Mouse (Mus musculus) MEL (cell line): Measurements from ENCODE around the gene Rragb. TPM values are rescaled to one million over a fixed set of nuclear protein-coding genes. Genes with fewer than 3 reads are reported as not detected.

Source experiments
- DNase-seq: peaks from one replicate; pipeline ENCODE4 v3.0.0; 2011; ENCODE audit warnings: low read depth, low spot score
- H3K27ac ChIP-seq: 2 replicates; pipeline ENCODE4 v1.5.1; 2012; ENCODE audit warnings: low read depth, mild to moderate bottlenecking, control low read depth, low read length, moderate library complexity; ENCODE audit not compliant: control insufficient read depth
- H3K27me3 ChIP-seq, 2 experiments: fragments of 150-350 bp in 1 of 2; sonication (generic) in 1 of 2; 2 replicates each; pipeline ENCODE4 v1.6.1; 2012; ENCODE audit warnings: low read length in 2 of 2, mild to moderate bottlenecking in 2 of 2, improper control_type of control experiment in 1 of 2, moderate library complexity in 1 of 2; ENCODE audit not compliant: insufficient read depth in 2 of 2, control insufficient read depth in 1 of 2
- H3K36me3 ChIP-seq, 2 experiments: 2 replicates each; pipeline ENCODE4 v1.6.1; 2012 to 2014; ENCODE audit warnings: low read length in 2 of 2, improper control_type of control experiment in 1 of 2, inconsistent platforms in 1 of 2, mild to moderate bottlenecking in 1 of 2; ENCODE audit not compliant: insufficient read depth in 2 of 2, control insufficient read depth in 1 of 2
- H3K4me1 ChIP-seq, 2 experiments: fragments of 150-350 bp in 1 of 2; sonication (generic) in 1 of 2; 2 replicates each; pipeline ENCODE4 v1.6.1; 2012; ENCODE audit warnings: low read length in 2 of 2, improper control_type of control experiment in 1 of 2, mild to moderate bottlenecking in 1 of 2; ENCODE audit not compliant: insufficient read depth in 2 of 2, control insufficient read depth in 1 of 2
- H3K4me3 ChIP-seq, 2 experiments: fragments of 150-350 bp in 1 of 2; sonication (generic) in 1 of 2; 2 replicates each; pipeline ENCODE4 v1.5.1; 2012; ENCODE audit warnings: low read depth in 2 of 2, low read length in 2 of 2, mild to moderate bottlenecking in 2 of 2, moderate library complexity in 2 of 2, control low read depth in 1 of 2, improper control_type of control experiment in 1 of 2; ENCODE audit not compliant: control insufficient read depth in 1 of 2, insufficient read depth in 1 of 2
- H3K79me2 ChIP-seq: 2 replicates; pipeline ENCODE4 v1.6.1; 2012; ENCODE audit warnings: mild to moderate bottlenecking, low read length, moderate library complexity; ENCODE audit not compliant: control insufficient read depth, poor library complexity, insufficient read depth
- H3K9ac ChIP-seq: 2 replicates; pipeline ENCODE4 v1.6.1; 2012; ENCODE audit warnings: low read depth, mild to moderate bottlenecking, control low read depth, low read length, moderate library complexity; ENCODE audit not compliant: control insufficient read depth, poor library complexity, severe bottlenecking
- H3K9me3 ChIP-seq: fragments of 150-350 bp; sonication (generic); replicated peaks from 2 replicates; pipeline ENCODE4 v1.6.1; 2012; ENCODE audit warnings: mild to moderate bottlenecking, low read length, improper control_type of control experiment, moderate library complexity; ENCODE audit not compliant: insufficient read depth
- BHLHE40 ChIP-seq: IDR thresholded peaks from 2 replicates; pipeline ENCODE4 v1.6.1; 2012; ENCODE audit warnings: low read depth, mild to moderate bottlenecking, inconsistent platforms, low read length, improper control_type of control experiment, borderline replicate concordance
- CHD1 ChIP-seq: IDR thresholded peaks from 2 replicates; pipeline ENCODE4 v1.6.1; 2012; ENCODE audit warnings: low read depth, mild to moderate bottlenecking, inconsistent platforms, low read length, improper control_type of control experiment
- ELF1 ChIP-seq: IDR thresholded peaks from 2 replicates; pipeline ENCODE4 v1.6.1; 2014; ENCODE audit warnings: low read depth, mild to moderate bottlenecking, inconsistent platforms, low read length, improper control_type of control experiment, moderate library complexity
- ETS1 ChIP-seq: IDR thresholded peaks from 2 replicates; pipeline ENCODE4 v1.6.1; 2012; ENCODE audit warnings: low read depth, mild to moderate bottlenecking, inconsistent platforms, low read length, improper control_type of control experiment, moderate library complexity
- GABPA ChIP-seq: IDR thresholded peaks from 2 replicates; pipeline ENCODE4 v1.6.1; 2012; ENCODE audit warnings: low read depth, mild to moderate bottlenecking, inconsistent platforms, low read length, improper control_type of control experiment, moderate library complexity
- JUND ChIP-seq: IDR thresholded peaks from 2 replicates; pipeline ENCODE4 v1.6.1; 2011; ENCODE audit warnings: low read depth, mild to moderate bottlenecking, improper control_type of control experiment, low read length
- KAT2A ChIP-seq: conservative IDR thresholded peaks from 2 replicates; pipeline ENCODE4 v1.6.1; 2012; ENCODE audit warnings: low read depth, low read length, improper control_type of control experiment, inconsistent platforms
- MAFK ChIP-seq: IDR thresholded peaks from 2 replicates; pipeline ENCODE4 v1.6.1; 2011; ENCODE audit warnings: low read depth, mild to moderate bottlenecking, low read length, improper control_type of control experiment, borderline replicate concordance
- MAZ ChIP-seq: IDR thresholded peaks from 2 replicates; pipeline ENCODE4 v1.6.1; 2012; ENCODE audit warnings: low read depth, mild to moderate bottlenecking, inconsistent platforms, low read length, improper control_type of control experiment
- MEF2A ChIP-seq: IDR thresholded peaks from 2 replicates; pipeline ENCODE4 v1.6.1; 2014; ENCODE audit warnings: low read depth, mild to moderate bottlenecking, inconsistent platforms, low read length, improper control_type of control experiment; ENCODE audit not compliant: poor library complexity, insufficient replicate concordance, severe bottlenecking; ENCODE audit errors: extremely low read depth
- MXI1 ChIP-seq: IDR thresholded peaks from 2 replicates; pipeline ENCODE4 v1.6.1; 2011; ENCODE audit warnings: mild to moderate bottlenecking, low read depth, low read length, improper control_type of control experiment
- MYC ChIP-seq: IDR thresholded peaks from 2 replicates; pipeline ENCODE4 v1.6.1; 2011; ENCODE audit warnings: low read depth, mild to moderate bottlenecking, low read length, improper control_type of control experiment, moderate library complexity
- POLR2A ChIP-seq, 2 experiments: IDR thresholded peaks; 2 replicates each; pipeline ENCODE4 v1.6.1; 2011 to 2012; ENCODE audit warnings: low read length in 2 of 2, mild to moderate bottlenecking in 2 of 2, control low read depth in 1 of 2, improper control_type of control experiment in 1 of 2, low read depth in 1 of 2, moderate library complexity in 1 of 2; ENCODE audit not compliant: control insufficient read depth in 1 of 2, insufficient read depth in 1 of 2, poor library complexity in 1 of 2
- POLR2AphosphoS2 ChIP-seq: IDR thresholded peaks from 2 replicates; pipeline ENCODE4 v1.6.1; 2011; ENCODE audit warnings: low read length, improper control_type of control experiment
- TCF12 ChIP-seq: IDR thresholded peaks from 2 replicates; pipeline ENCODE4 v1.6.1; 2014; ENCODE audit warnings: low read depth, mild to moderate bottlenecking, inconsistent platforms, low read length, improper control_type of control experiment, moderate library complexity
- USF2 ChIP-seq, 2 experiments: IDR thresholded peaks; 2 replicates each; pipeline ENCODE4 v1.6.1; 2011 to 2012; ENCODE audit warnings: improper control_type of control experiment in 2 of 2, low read length in 2 of 2, borderline replicate concordance in 1 of 2, inconsistent platforms in 1 of 2, low read depth in 1 of 2, mild to moderate bottlenecking in 1 of 2; ENCODE audit not compliant: insufficient read depth in 1 of 2
- ZC3H11A ChIP-seq: IDR thresholded peaks from 2 replicates; pipeline ENCODE4 v1.6.1; 2012; ENCODE audit warnings: low read depth, mild to moderate bottlenecking, inconsistent platforms, low read length, improper control_type of control experiment
- ZKSCAN1 ChIP-seq: IDR thresholded peaks from 2 replicates; pipeline ENCODE4 v1.6.1; 2012; ENCODE audit warnings: low read depth, mild to moderate bottlenecking, inconsistent platforms, low read length, improper control_type of control experiment, moderate library complexity
- ZMIZ1 ChIP-seq: IDR thresholded peaks from 2 replicates; pipeline ENCODE4 v1.6.1; 2012; ENCODE audit warnings: low read depth, mild to moderate bottlenecking, inconsistent platforms, low read length, improper control_type of control experiment, moderate library complexity
- ZNF384 ChIP-seq: IDR thresholded peaks from 2 replicates; pipeline ENCODE4 v1.6.1; 2012; ENCODE audit warnings: low read depth, mild to moderate bottlenecking, inconsistent platforms, low read length, improper control_type of control experiment
- polyA plus RNA-seq, 2 experiments: library from polyadenylated mRNA; stranded (reverse) in 1 of 2; unstranded in 1 of 2; fragments of >175 nt in 1 of 2; fragments of >200 nt in 1 of 2; gene quantifications; 2 replicates each; pipeline versions ENCODE4 v1.2.1 to v1.2.4; 2012; ENCODE audit warnings: low replicate concordance in 2 of 2, low read depth in 1 of 2; ENCODE audit not compliant: insufficient read length in 2 of 2, insufficient read depth in 1 of 2, missing spikeins in 1 of 2
- total RNA-seq: library from RNA; depleted of rRNA; stranded (reverse); fragments of 300-350 nt; gene quantifications from 2 replicates; pipeline ENCODE4 v1.2.3, GENCODE M21; 2012

Rragb gene
- total and polyA plus RNA-seq, 3 experiments: not detected

DNA sequence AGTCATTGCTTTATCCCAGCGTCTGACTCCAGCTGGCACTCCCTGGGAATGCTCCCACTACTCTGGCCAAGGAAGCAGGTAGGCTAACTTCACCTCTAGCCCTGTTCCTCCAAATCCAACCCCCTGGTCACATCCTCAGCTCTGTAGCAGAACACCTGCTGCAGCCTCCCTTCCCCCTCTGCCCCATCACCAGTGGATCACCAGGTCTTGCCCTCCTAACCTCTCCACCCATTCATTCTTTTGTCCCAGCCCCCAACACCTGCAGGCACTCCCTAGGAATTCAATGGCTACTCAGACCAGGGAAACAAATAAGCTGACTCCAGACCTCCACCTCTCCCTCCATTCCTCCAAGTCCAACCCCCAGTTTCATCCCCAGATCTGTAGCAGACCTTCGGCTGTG is 20.8 kb upstream of the Rragb start:
- Histone ChIP-seq H3K79me2 (no peaks in the 10 kb centered on the region), H3K27ac (no peak overlapping the region), H3K36me3 (no peaks in the 10 kb centered on the region), H3K4me3 (no peak overlapping the region), H3K9me3 (no peaks in the 10 kb centered on the region), H3K27me3 (no peaks in the 10 kb centered on the region), H3K4me1 (no peaks in the 10 kb centered on the region), H3K9ac (no peak overlapping the region)
- no peak for DNase-seq
- TF ChIP-seq GABPA (no peak), POLR2AphosphoS2 (no peak), MYC (no peak), KAT2A (no peak), ZKSCAN1 (no peak), ZC3H11A (no peak), POLR2A (IDR thresholded peaks at IDR 0.05; ENCODE audit: control insufficient read depth in 1 of 2, insufficient read depth in 1 of 2, low read depth in 1 of 2, low read length in 2 of 2, poor library complexity in 1 of 2) (no peak), ZNF384 (no peak), MAFK (no peak), TCF12 (no peak), MEF2A (no peak), ZMIZ1 (no peak), JUND (no peak), USF2 (IDR thresholded peaks at IDR 0.05; ENCODE audit: borderline replicate concordance in 1 of 2, insufficient read depth in 1 of 2, low read depth in 1 of 2, low read length in 2 of 2) (no peak), ELF1 (no peak), ETS1 (no peak)

DNA sequence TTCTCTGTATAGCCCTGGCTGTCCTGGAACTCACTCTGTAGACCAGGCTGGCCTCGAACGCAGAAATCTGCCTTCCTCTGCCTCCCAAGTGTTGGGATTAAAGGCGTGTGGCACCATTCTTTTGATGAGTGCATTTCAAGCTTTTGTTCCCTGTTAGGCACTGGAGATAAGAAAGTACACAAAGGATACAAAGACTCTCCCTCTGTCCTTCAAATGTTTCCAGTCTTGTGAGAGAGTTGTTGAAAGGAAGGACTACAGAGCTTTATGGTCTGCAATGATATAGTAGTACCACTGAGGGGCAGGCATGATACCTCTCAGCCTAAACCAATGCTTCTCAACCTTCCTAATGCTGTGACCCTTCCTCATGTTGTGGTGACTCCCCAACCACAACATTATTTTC is 2.9 kb downstream of the Rragb start:
- Histone ChIP-seq H3K9me3 (no peaks in the 10 kb centered on the region), H3K4me1 (no peaks in the 10 kb centered on the region), H3K4me3 (no peak overlapping the region), H3K27me3 (no peaks in the 10 kb centered on the region), H3K36me3 (no peaks in the 10 kb centered on the region), H3K79me2 (no peaks in the 10 kb centered on the region), H3K9ac (no peak overlapping the region), H3K27ac (no peak overlapping the region)
- no peak for TF ChIP-seq MAZ
- TF ChIP-seq MAFK: no peak
- TF ChIP-seq MXI1: no peak
- TF ChIP-seq BHLHE40: no peak
- TF ChIP-seq MYC: no peak
- no peak for TF ChIP-seq USF2 (IDR thresholded peaks at IDR 0.05; ENCODE audit: borderline replicate concordance in 1 of 2, insufficient read depth in 1 of 2, low read depth in 1 of 2, low read length in 2 of 2)
- TF ChIP-seq CHD1: no peak
- no peak for TF ChIP-seq GABPA
- no peak for DNase-seq
